Mouse (Mus musculus) right cerebral cortex, adult 18-20 months (tissue): Measurements from ENCODE around the gene Fbxw10.
A peak's percentile ranks its signal among the peaks of the same experiment; 100 is the strongest.

Experiments
- DNase-seq: peaks from one replicate; pipeline ENCODE4 v3.0.0; 2022; ENCODE audit warnings: mixed read lengths

Gene Fbxw10

DNA sequence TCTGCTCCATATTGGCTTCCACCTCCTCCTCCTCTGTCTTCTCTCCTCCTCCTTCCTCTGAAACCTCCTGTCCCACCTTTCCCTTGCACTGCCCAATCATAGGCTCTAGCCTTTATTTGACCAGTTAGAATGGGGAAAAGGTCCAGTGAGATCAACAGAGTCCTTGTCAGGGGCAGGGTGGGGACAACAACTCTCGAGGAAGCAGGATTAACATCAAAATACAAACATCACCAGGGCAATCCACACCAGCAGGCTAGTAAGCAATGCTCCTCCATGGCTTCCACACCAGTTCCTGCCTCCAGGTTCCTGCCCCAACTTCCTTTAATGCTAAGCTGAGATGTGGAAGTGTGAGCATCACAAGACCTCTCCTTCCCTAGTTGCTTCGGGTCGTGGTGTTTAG, 1.1 kb upstream of the Fbxw10 start:
- DNase-seq: no peak

DNA sequence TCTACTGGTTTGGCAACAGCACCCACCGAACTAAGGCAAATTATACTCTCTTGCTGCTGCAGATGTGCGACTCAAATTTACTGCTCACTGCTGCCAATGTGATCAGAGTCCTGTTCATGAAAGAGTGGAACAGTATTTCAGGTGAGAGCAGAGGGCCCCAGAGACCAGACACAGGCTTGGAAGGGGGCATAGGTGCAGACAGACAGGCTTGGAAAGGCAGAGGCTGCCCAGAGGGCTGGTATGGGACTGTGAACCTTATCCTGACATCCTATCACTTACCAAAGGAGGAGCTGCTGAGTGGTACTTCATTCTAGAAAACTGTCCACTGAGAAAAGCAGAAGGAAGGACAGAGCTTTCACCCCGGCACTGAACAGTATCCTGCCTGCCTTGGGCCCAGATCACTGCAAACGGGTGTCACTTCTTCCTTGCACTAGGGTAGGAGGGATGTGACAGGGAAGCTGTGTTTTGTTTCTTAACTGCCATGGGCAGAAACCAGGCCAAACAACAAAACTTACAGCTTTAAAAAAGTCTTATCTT, 854 bp downstream of the Fbxw10 start:
- DNase-seq: no peak

DNA sequence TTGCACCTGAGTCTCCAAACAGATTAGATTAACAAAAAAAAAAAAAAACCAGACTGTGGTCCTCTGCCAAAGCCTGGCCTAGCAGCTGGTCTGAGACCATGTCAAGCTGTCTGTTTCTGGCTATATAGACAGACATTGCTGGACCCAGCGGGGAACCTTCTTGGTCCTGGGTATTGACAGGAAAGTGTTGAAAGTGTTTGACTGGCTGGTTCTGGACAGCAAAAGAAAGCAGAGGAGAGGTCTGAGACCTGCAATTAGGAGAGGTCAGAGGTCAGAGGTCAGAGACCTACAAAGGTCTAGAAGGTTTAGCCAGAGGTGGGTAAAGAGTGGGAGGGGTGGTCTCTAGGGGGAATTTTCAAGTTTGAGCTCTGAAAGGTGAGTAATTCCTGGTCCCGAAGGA, 1.4 kb downstream of the Fbxw10 start:
- DNase-seq: no peak

DNA sequence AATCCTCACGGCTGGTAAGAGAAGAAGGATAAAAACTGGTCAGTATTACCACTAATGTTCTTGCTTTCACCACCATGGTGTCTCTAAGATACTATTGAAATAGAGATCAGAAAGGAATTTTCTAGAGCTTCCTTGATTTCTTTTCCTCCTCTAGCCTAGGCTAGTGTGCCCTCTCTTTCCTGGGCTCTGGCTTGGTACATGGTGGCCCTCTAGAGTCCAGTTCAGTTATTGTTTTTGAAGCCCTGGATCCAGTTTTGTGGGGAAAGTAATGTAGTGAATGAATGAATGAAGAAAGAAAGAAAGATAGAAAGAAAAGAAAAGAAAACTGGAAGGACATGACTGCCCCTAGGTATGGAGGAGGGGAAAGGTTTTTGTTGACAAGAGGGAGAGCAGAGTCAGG, 4.3 kb downstream of the Fbxw10 start:
- DNase-seq: no peak

DNA sequence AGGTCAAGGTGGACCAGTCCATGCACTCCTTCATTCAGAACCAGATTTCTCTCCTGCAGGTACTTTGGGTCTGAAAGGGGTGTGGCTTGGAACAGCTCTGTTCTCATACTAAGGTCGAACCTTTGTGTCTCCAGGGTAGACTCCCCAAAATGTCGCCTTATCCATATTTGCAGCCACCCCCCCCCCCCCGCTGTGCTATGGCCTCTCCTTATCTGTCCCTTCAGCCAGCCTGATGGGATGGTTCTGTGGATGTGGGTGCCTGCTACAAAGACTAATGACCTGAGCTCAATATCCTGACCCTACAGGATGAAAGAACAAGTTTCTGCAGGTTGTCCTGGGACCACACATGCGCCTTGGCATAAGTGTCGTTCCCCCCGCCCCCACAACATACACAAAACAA, 6.5 kb downstream of the Fbxw10 start:
- no peak for DNase-seq

DNA sequence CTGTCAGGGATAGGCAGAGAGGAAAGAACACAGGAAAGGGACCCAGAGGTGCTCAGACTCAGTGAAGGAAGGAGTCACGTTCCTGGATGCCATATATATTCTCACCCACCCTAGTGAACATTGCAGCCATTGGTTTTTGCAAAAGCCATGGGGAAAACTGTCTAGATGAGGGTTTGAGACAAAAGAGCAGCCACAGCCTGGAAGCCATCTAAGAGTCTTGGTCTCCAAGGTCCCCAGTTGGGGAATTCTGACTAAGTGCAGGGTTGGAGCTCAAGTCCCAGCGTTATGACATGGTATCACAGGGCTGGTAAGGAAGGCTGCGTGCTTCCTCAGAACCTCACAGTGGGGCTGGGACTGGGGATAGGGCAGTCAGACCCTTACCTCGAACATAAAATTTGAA, 18.7 kb downstream of the Fbxw10 start:
- DNase-seq: no peak

DNA sequence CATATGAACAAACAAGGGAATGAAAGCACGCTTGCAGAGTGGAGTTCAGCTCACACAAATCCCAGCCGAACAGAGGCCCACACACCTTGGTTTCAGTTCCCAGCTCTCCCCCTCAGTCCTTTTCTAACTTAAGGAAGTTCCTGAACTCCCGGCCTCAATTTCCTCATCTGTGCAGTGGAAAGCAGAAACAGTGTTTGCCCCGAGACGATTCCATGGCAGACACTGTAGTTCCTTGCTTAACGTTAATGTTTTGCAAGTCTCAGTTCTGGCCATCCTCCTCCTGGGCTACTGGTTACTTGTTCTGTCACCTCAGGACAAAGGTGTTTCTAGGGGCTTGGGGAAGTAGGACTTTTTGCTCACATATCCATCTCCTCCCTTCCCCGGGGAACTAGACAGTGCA, 19.8 kb downstream of the Fbxw10 start:
- DNase-seq: no peak

DNA sequence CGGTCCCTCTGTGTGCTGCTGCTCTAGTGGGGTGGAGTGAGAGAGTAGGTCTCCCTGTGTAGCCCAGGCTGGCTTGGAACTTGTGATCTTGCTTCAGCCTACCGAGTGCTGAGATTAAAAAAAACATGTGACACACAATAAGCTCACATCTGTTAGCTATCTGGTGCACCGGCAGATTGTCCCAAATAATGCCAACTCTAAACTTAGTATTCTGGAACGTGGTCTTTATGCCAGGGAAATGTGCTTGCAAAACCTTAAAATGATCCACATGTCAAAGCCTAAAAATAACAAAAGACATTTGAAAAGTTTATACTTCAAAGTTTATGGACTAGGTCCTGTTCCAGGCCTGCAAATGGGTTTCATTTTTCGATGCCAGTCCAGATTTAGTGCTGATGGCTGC, 22.3 kb downstream of the Fbxw10 start:
- no peak for DNase-seq

DNA sequence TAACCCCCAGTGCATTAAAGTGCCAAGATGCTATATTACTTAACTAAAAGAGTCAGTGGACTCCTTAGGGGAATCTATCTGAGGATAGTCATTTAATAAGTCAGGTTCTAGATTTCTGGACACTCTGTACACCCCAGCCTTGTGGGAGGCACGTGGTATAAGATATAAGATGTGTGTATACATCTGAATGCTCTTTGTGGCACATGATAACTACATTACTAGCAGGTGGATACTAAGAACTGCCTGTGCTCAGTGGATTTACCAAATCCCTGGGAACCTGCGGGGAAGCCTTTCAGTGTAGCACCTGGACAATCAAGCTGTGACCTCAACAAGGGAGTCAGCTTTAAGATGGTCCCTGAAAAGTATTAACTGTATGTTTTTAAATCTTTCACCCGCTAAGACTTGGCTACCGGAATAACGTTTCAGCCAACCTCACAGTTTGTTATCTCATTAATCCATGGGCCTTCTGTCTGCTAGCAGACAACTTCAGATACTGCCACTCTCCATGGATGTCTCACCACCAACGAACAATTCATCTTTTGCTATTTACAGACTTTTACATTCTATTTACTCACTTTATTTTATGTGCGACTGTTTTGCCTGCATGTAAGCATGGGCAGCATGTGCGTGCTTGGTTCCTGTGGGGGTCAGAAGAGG, 23.0 kb downstream of the Fbxw10 start:
- DNase-seq: no peak

DNA sequence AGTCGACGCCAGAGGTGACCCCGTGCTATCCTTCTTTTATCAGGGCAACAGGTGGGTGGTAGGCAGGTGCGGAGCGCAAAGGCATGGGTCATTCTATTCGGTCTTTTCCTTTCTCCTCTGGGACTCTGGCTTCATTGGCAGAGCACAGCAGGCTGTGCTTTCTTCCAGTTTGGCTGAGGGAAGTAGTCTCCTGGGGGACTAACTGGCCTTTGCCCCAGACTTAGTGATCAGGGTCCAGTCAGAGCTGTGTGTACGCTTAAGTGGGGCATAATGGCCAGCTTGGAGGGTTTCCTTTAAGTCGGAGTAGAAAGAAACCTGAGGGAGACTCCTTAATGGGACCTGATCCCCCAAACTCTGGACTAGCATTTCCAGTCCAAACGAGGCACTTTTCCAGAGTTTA, 26.6 kb downstream of the Fbxw10 start:
- no peak for DNase-seq

DNA sequence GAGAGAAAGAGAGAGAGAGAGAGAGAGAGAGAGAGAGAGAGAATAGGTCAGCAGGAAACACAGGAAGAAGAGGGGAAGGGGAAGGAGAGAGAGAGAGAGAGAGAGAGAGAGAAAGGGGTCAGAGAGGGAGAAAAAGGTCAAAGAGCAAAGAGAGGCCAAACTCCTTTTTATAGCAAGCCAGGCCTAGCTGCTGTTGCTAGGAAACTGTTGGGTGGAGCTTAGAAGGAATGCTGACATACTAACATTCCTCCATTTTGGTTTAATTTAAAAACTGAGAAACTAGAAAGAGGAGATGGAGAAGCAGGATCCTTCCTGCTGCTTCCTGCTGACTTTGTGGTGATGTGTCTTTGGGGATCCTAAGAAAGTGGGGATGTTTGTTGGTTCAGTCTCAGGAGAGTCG, 28.8 kb downstream of the Fbxw10 start:
- DNase-seq: no peak

DNA sequence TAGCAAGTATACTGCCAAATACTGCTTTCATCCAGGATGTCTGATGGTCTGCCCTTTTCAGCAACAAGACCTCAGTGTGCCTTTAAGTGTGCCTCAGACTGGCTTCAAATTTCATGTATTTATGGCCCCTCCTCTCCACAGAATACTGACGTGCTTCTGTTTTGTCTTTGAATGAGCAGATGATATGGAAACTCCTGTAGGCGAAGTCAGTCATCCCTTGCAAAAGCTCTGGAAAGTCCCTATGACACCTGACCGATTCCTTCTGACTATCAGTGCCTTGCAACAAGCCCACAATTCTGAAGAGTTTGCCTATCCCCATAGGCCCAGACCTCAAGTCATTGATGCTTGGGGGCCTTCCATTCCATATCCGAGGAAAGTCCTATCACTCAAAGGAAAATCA, 29.6 kb downstream of the Fbxw10 start:
- DNase-seq: no peak

DNA sequence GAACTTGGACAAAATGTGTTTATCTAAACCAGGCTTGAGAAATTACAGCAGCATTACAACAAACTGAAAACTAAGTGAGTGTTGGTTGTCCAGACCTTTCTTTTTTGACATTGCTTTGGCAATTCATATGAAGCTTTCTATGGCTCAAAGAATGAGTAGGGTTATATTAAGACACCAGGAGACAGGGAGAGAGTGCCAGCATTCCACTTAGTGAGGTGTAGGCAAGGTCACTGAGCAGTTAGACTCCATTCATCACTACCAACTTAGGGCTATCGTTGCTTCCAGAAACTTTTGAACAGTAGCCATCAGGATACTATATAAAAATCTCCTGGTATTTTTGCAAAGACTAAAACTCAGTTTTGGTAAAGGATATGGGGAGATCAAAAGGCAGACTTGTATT, 30.5 kb downstream of the Fbxw10 start:
- no peak for DNase-seq

DNA sequence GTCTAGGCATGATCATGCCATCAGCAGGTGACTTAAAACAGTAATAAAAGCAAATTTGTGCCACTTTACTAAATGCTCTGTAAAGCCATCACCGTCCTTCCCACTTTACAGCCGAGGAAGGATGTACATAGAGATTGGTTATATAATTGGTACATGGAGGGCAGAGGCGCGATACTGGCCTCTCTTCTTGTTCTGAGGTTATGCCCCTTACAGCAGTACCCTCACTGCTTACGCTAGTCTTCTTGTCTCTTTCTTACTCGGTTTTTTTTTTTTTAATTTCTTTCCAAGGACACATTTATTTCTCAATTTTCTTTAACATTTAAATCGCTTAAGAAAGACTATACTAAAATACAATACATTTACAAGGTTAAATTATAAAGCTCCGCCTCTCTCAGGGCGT, 31.9 kb downstream of the Fbxw10 start:
- peak; percentile 10 for DNase-seq

DNA sequence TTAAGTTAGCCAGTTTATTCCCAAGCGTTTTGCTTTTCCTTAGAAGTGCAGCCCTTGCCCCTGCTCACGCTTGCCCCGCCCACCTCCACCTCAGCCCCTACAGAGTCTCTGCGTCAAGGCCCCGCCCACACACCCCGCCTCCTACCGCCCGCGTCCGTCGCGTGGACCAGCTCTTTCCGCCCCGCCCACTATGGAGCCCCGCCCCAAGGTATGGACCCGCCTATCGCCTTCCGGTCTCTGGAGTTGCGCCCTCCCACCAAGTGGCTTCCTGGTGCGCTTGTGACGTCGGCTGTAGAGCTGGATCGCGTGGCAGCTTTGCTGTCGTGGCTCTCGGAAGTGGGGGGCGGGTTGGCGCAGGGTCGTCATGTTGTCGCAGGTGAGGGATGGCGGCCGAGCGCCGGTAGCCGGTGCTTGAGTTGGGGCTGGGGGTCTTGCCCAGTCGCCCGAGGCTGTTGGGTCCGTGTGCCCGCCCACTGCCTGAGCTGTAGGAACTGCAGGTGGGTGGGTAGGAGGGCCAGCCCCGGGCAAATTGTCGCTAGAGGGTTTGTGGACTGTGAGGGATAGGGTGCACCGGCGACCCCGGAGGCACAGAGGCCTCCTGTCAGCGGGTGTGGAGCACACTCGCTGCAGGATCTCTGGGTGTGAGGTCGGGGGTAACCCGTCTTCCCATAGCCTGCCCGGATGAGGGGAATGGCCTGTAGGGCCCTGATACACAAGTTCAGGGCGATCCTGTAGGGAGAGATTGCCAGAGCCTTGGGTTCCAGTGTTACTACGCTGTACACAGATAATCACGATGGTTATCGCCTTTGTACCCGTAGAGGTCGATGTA, 32.6 kb downstream of the Fbxw10 start, which contains the start of gene Tvp23b:
Tvp23b (plus strand) TSS at position 236 of the 829 bp plus-strand sequence.
- peak; percentile 98 for DNase-seq

DNA sequence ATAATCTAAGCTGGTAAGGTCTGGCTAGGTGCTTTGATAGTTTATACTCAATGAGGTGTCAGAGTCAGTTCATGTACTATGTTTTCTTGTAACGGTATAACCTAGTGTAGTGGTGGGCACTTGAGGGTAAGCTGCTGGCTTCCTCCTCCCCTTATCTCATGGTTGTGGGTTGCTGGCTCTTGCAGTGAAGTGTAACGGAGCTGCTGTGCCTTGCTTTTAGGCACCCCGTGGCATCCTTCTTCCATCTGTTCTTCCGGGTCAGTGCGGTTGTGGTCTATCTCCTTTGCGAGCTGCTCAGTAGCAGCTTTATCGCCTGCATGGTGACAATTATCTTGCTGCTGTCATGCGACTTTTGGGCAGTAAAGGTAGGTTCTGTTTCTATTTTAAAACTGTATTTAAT, 36.5 kb downstream of the Fbxw10 start:
- DNase-seq: no peak

DNA sequence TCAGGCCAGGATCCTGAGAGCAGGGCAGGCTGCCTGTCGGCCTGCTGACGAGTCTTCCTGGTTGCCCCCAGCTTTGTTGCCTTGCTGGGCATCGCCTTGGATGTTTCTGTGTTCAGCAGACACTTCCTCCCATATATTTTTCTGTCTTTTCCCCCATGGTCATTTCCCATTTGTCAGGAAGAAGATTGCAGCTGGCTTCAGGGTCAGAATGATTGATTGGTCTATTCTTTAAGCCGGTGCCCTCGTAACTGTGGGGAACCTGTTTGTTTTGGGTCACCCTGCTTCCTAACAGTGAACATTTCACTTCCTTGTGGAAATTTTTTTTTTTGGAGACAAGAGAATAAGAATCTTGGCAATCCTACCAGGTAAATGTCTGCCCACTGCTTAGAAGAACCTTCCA, 38.5 kb downstream of the Fbxw10 start:
- DNase-seq: no peak

DNA sequence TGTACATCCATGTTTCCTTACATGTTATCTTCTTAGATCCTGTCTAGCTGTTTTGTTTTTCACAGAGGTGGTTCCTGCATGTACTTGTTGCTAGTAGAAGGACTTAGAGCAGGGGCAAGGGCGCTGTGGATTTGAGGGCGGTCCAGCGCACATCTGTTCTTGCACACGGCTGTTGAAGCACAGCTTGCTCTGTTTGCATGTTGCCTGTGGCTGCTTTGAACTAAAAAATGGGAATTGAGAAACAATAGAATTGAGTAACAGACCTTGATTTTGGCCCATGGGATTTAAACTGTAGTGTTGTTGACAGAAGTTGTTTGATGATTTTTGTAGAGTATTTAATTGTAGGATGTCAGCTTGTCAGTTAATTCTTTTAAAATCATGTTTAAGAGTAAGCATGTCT, 43.9 kb downstream of the Fbxw10 start:
- no peak for DNase-seq

DNA sequence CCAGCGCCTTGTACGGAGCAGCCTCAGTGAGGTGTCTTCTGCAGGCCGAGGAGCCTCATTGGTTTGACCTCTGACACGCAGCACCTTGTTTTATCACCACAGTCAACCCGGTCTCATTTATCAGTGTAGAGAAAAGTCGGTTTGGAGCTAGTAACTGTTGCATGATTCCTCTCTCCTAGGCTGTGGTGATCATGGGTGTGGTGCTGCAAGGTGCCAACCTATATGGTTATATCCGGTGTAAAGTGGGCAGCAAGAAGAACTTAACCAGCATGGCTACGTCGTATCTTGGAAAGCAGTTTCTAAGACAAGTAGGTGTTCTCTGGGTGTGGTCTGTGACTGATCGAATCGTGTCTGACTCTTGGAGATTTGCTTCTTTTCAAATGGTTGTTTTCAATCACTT, 44.9 kb downstream of the Fbxw10 start:
- DNase-seq: no peak

DNA sequence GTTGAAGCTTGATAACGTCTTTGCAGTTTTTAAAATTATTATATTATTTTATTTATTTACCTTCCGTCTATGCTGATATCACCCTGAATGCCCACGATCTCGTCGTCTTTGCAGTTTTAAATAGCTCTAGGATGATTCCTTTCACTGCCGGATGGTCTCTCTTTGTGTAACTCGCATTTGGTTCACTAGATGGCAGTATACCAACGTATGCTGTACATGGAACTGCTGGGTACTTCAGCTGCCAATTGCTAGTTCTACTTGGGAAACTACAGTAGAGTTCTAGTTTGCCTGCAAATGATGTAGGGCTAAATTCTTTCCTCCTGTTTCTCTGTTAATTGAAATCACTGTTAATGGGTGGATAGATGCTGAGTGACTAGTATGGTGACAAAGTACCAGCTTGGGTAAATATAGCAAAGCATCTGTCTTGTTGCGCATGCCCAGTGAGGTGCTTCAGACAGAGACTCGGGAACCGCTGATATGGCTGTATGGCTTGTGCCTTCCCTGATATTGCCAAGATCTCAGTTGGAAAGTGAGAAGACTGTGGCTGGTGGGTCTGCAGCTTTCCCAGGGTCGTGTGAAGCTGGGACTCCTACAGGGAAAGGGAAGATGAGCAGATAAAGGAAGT, 54.9 kb downstream of the Fbxw10 start:
- DNase-seq: peak; percentile 77

DNA sequence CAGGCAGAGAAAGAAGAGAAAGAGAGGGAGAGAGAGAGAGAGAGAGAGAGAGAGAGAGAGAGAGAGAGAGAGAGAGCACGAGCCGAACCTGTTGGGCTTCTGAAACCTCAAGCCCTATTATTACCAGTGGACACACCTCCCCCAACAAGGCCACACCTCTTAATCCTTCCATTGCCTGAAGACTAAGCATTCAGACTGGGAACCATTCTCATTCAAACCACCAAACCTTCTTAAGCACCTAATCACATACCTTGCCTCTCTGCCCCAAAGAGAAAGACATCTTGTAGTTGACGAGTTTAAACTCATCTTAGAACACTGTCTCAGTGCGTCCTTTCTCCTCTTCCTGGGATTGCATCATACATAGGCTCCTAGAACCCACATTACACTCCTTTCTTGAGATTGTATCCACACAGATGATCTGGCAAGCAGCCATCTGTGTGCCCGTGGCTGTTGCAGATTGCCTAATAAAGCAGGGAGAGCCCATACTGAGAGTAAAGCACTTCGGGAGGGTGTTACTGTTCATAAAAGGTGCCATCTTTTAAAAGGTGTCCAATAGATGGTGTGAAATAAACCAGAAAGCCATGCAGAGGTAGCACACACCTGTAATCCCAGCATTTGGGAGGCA, 57.1 kb downstream of the Fbxw10 start:
- DNase-seq: no peak

DNA sequence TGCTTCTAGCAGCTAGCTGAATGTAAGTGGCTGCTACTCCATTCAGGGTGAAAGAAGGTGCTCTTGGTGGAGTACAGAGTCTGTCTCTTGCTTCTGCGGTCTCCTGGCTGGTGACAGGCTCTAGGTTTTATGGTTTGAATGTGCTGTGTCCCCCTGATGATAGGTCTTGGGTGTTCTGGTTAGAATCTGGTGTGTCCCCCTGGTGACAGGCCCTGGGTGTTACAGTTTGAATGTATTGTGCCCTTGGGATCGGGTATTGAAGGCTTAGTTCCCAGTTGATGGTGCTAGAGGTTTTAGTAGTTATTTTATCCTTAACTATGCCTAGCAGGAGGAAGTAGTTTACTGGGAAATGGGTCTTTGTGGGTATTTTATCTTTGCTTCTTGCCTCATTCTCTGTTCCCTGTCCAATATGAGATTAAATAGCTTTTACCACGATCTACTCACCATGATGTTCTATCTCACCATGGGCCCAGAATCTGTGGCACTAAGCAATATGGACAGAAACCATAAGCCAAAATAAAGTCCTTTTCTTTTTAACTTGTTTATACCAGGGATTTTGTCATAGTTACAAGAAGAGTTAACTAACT, 62.9 kb downstream of the Fbxw10 start:
- DNase-seq: no peak

DNA sequence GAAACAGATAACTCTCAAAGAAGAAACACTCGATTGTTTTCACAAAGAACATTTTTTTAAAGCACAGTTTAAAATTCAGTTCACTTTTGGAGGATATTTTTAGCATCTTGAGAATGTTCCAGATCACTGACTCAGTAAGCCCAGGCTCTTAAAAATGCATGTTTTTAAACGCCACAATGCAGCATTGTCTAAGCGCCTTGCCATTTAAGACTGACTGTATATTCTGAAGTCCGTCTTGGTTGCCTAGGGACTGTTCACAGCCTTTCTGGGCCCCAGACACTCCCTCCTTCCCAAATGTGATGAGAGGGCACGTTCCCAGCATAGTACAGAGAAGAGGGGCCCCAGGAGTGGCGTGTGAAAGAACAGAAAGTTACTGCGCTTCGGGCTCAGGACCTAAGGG, 64.5 kb downstream of the Fbxw10 start:
- no peak for DNase-seq
